Mouse (Mus musculus) CD4-positive naive resting alpha-beta T cell, adult 76 days (primary cell): ENCODE data around the gene Cct5. TPM values are rescaled to one million over a fixed set of nuclear protein-coding genes. Genes with fewer than 3 reads are reported as not detected.

Experiments used
- total RNA-seq: library from RNA; stranded (reverse); gene quantifications from one replicate; pipeline ENCODE4 v1.2.4, GENCODE M21; 2023

Gene Cct5
- total RNA-seq, result 250 TPM

DNA sequence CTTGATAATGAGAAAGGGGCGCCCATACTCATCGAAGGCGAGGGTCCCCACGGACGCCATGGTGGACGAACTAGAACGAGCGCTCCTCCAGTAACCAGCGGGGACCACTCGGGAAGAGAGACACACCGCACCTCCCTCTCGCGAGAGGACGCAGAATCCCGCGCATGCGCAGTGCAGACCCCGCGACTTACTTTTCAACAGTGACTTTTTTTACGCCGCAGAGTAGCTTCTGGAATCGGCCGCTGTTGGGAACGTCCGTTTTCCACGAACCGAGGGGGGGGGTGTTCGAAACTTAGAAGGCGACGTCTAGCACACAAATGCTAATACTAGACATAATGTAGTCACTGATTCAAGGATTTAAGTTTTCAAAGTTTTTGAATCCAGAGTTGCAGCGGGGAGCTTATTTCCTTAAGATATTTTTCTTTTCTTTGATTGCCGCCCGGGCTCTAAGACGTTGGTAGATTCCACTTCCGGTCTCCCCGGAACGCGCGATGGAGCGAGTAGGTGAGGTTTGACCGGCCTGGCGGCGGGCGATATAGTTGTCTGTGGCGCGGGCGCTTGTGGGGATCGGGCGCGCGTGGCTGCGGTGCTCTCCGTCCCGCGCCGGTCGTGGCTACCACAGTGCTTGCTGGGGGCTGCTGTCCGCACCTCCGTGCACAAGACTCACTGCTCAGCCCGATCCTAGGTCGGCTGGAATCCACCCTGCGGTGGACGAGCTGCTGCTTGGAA is at the start of gene Cct5, which contains the start of gene Fam173b:
Gene Cct5 (minus strand): TSS at position 159 of the 729 bp plus-strand sequence.
Gene Fam173b (plus strand): TSS at position 207 of the 729 bp plus-strand sequence.

GRCm38 (mm10) chr15:31565184-31565583 is 36.4 kb downstream of the Cct5 start, which contains the start of gene Cmbl:
Cmbl (plus strand) TSS chr15:31565389.

Other genes with a start within 250 kb of the Cct5 start
- 3.4 TPM for gene Ankrd33b, start 234.1 kb downstream of the Cct5 start, total RNA-seq
- gene Ropn1l, start 148.1 kb downstream of the Cct5 start, total RNA-seq, result 3.1 TPM
- gene March6, start 70.8 kb downstream of the Cct5 start, total RNA-seq, result 77.4 TPM
- not detected for gene Cmbl, start 36.4 kb downstream of the Cct5 start, total RNA-seq
- gene Fam173b, start within 50 bp of the Cct5 start, total RNA-seq, result 14.7 TPM